Mouse (Mus musculus): ENCODE results near the gene Rhd.
"Not testable (repeated sequence)": the region's sequence is repeated elsewhere in the genome, so short reads cannot be mapped to it uniquely, and the experiment has no call there.

Gene Rhd

GRCm38 (mm10) chr4:134863937-134864729 lies at the start of gene Rhd:
Rhd (plus strand) TSS chr4:134864536.
- DNase-seq: peak in 1 of 2 experiments; percentile 15

GRCm38 (mm10) chr4:134817706-134818105 lies 46.6 kb upstream of the Rhd start:
- no peak for DNase-seq

GRCm38 (mm10) chr4:134821061-134821460 lies 43.3 kb upstream of the Rhd start:
- DNase-seq: no peak

- no peak for DNase-seq
Measured at GRCm38 (mm10) chr4:134823560-134823959, 40.8 kb upstream of the Rhd start.

GRCm38 (mm10) chr4:134825864-134826263 lies 38.5 kb upstream of the Rhd start:
- DNase-seq: not testable (repeated sequence)

- no peak for DNase-seq
Measured at GRCm38 (mm10) chr4:134826348-134826747, 38.0 kb upstream of the Rhd start.

- DNase-seq: no peak
Measured at GRCm38 (mm10) chr4:134827806-134828205, 36.5 kb upstream of the Rhd start.

GRCm38 (mm10) chr4:134831934-134832333 lies 32.4 kb upstream of the Rhd start:
- DNase-seq: no peak

GRCm38 (mm10) chr4:134835486-134835885 lies 28.9 kb upstream of the Rhd start:
- no peak for DNase-seq

GRCm38 (mm10) chr4:134838221-134838620 lies 26.1 kb upstream of the Rhd start:
- no peak for DNase-seq

GRCm38 (mm10) chr4:134838706-134839105 lies 25.6 kb upstream of the Rhd start:
- not testable (repeated sequence) for DNase-seq

GRCm38 (mm10) chr4:134840231-134840630 lies 24.1 kb upstream of the Rhd start:
- DNase-seq: no peak

- DNase-seq: peak; percentile 78 to 86
Measured at GRCm38 (mm10) chr4:134843566-134843965, 20.8 kb upstream of the Rhd start.

- DNase-seq: no peak
Measured at GRCm38 (mm10) chr4:134847587-134847986, 16.7 kb upstream of the Rhd start.

GRCm38 (mm10) chr4:134850551-134850950 lies 13.8 kb upstream of the Rhd start:
- no peak for DNase-seq

GRCm38 (mm10) chr4:134851236-134851635 lies 13.1 kb upstream of the Rhd start:
- DNase-seq: no peak

- no peak for DNase-seq
Measured at GRCm38 (mm10) chr4:134851876-134852275, 12.5 kb upstream of the Rhd start.

GRCm38 (mm10) chr4:134852438-134853255 lies 11.7 kb upstream of the Rhd start:
- peak; percentile 25 to 78 for DNase-seq

GRCm38 (mm10) chr4:134853259-134853636 lies 11.1 kb upstream of the Rhd start, which contains the start of gene Maco1:
Maco1 (minus strand) TSS chr4:134853345.
- DNase-seq: peak; percentile 99

- peak; percentile 93 to 96 for DNase-seq
Measured at GRCm38 (mm10) chr4:134853637-134854485, 10.5 kb upstream of the Rhd start.

- no peak for DNase-seq
Measured at GRCm38 (mm10) chr4:134855371-134855770, 9.0 kb upstream of the Rhd start.

- DNase-seq: no peak
Measured at GRCm38 (mm10) chr4:134856056-134856455, 8.3 kb upstream of the Rhd start.

GRCm38 (mm10) chr4:134856501-134856900 lies 7.8 kb upstream of the Rhd start:
- DNase-seq: peak in 1 of 2 experiments; percentile 15

All from kidney, postnatal 25 days (tissue).